Mouse (Mus musculus): ENCODE data around the gene Ggps1. TPM values are rescaled to one million over a fixed set of nuclear protein-coding genes. Genes with fewer than 3 reads are reported as not detected.

Gene Ggps1
- 24.6 and 31.2 TPM in 2 replicates for total RNA-seq (2015)
- 21.1 and 23.5 TPM in 2 replicates for total RNA-seq (2017)

GRCm38 (mm10) chr13:14063013-14063941 lies at the start of gene Ggps1, which contains the start of gene Arid4b:
TSS of gene Ggps1 (minus strand) at chr13:14063488.
TSS of gene Arid4b (plus strand) at chr13:14063232.
- ATAC-seq (ENCODE audit: poor library complexity, severe bottlenecking), result peak; percentile 84

GRCm38 (mm10) chr13:14111146-14111545 lies 47.9 kb upstream of the Ggps1 start:
- ATAC-seq (ENCODE audit: poor library complexity, severe bottlenecking), result no peak

- no peak for ATAC-seq (ENCODE audit: poor library complexity, severe bottlenecking)
Measured at GRCm38 (mm10) chr13:14110154-14110873, 47.0 kb upstream of the Ggps1 start.

GRCm38 (mm10) chr13:14103026-14103425 lies 39.7 kb upstream of the Ggps1 start:
- no peak for ATAC-seq (ENCODE audit: poor library complexity, severe bottlenecking)

GRCm38 (mm10) chr13:14088669-14089068 lies 25.4 kb upstream of the Ggps1 start:
- no peak for ATAC-seq (ENCODE audit: poor library complexity, severe bottlenecking)

- no peak for ATAC-seq (ENCODE audit: poor library complexity, severe bottlenecking)
Measured at GRCm38 (mm10) chr13:14075326-14075725, 12.0 kb upstream of the Ggps1 start.

GRCm38 (mm10) chr13:14074371-14074770 lies 11.1 kb upstream of the Ggps1 start:
- no peak for ATAC-seq (ENCODE audit: poor library complexity, severe bottlenecking)

- ATAC-seq (ENCODE audit: poor library complexity, severe bottlenecking), result no peak
Measured at GRCm38 (mm10) chr13:14069291-14069690, 6.0 kb upstream of the Ggps1 start.

- no peak for ATAC-seq (ENCODE audit: poor library complexity, severe bottlenecking)
Measured at GRCm38 (mm10) chr13:14068035-14068434, 4.7 kb upstream of the Ggps1 start.

- ATAC-seq (ENCODE audit: poor library complexity, severe bottlenecking), result no peak
Measured at GRCm38 (mm10) chr13:14065701-14066100, 2.4 kb upstream of the Ggps1 start.

GRCm38 (mm10) chr13:14065028-14065380 lies 1.7 kb upstream of the Ggps1 start:
- ATAC-seq (ENCODE audit: poor library complexity, severe bottlenecking), result no peak

- ATAC-seq (ENCODE audit: poor library complexity, severe bottlenecking), result peak; percentile 25
Measured at GRCm38 (mm10) chr13:14064341-14065027, 1.2 kb upstream of the Ggps1 start.

- ATAC-seq (ENCODE audit: poor library complexity, severe bottlenecking), result peak; percentile 12
Measured at GRCm38 (mm10) chr13:14063942-14064271, 619 bp upstream of the Ggps1 start.

- no peak for ATAC-seq (ENCODE audit: poor library complexity, severe bottlenecking)
Measured at GRCm38 (mm10) chr13:14062209-14063012, 877 bp downstream of the Ggps1 start.

GRCm38 (mm10) chr13:14059582-14059981 lies 3.7 kb downstream of the Ggps1 start:
- no peak for ATAC-seq (ENCODE audit: poor library complexity, severe bottlenecking)

GRCm38 (mm10) chr13:14056801-14057200 lies 6.5 kb downstream of the Ggps1 start:
- ATAC-seq (ENCODE audit: poor library complexity, severe bottlenecking), result no peak

GRCm38 (mm10) chr13:14049878-14050277 lies 13.4 kb downstream of the Ggps1 start:
- ATAC-seq (ENCODE audit: poor library complexity, severe bottlenecking), result no peak

GRCm38 (mm10) chr13:14044521-14044920 lies 18.8 kb downstream of the Ggps1 start:
- no peak for ATAC-seq (ENCODE audit: poor library complexity, severe bottlenecking)

GRCm38 (mm10) chr13:14043851-14044250 lies 19.4 kb downstream of the Ggps1 start:
- ATAC-seq (ENCODE audit: poor library complexity, severe bottlenecking), result no peak

GRCm38 (mm10) chr13:14040186-14040585 lies 23.1 kb downstream of the Ggps1 start:
- no peak for ATAC-seq (ENCODE audit: poor library complexity, severe bottlenecking)

Measured in megakaryocyte, adult 5-6 weeks (primary cell).